Mouse (Mus musculus) forebrain, embryonic 11.5 days (tissue): Measurements from ENCODE around the gene Rxfp3. TPM values are rescaled to one million over a fixed set of nuclear protein-coding genes. Genes with fewer than 3 reads are reported as not detected.
A peak's percentile ranks its signal among the peaks of the same experiment; 100 is the strongest.

Source experiments
- ATAC-seq: fragments of 200-750 bp; cut with Nextera tagmentation; replicated peaks from 2 replicates; pipeline ENCODE4 v1.8.0; 2017; ENCODE audit warnings: moderate TSS enrichment; ENCODE audit not compliant: low FRiP score
- DNase-seq: peaks from one replicate; pipeline ENCODE4 v3.0.0-alpha.2; 2017; ENCODE audit warnings: low spot score
- H3K27ac ChIP-seq: fragments of 300-500 bp; sonication (generic); 2 replicates; pipeline ENCODE4 v1.5.1; 2014; ENCODE audit warnings: low read depth, low read length
- H3K27me3 ChIP-seq: fragments of 300-500 bp; sonication (generic); 2 replicates; pipeline ENCODE4 v1.6.1; 2014; ENCODE audit warnings: mild to moderate bottlenecking, low read length, mixed read lengths; ENCODE audit not compliant: control insufficient read depth, insufficient read depth
- H3K36me3 ChIP-seq: fragments of 300-500 bp; sonication (generic); 2 replicates; pipeline ENCODE4 v1.6.1; 2014; ENCODE audit warnings: mild to moderate bottlenecking, low read length, moderate library complexity, mixed read lengths; ENCODE audit not compliant: control insufficient read depth, insufficient read depth
- H3K4me1 ChIP-seq: fragments of 300-500 bp; sonication (generic); replicated peaks from 2 replicates; pipeline ENCODE4 v1.6.1; 2014; ENCODE audit warnings: low read length, mixed read lengths; ENCODE audit not compliant: control insufficient read depth, insufficient read depth
- H3K4me2 ChIP-seq: fragments of 300-500 bp; sonication (generic); 2 replicates; pipeline ENCODE4 v1.6.1; 2014; ENCODE audit warnings: low read depth, mild to moderate bottlenecking, low read length, moderate library complexity, mixed read lengths; ENCODE audit not compliant: severe bottlenecking
- H3K4me3 ChIP-seq: fragments of 300-500 bp; sonication (generic); 2 replicates; pipeline ENCODE4 v1.5.1; 2014; ENCODE audit warnings: low read depth, low read length
- H3K9ac ChIP-seq: fragments of 300-500 bp; sonication (generic); 2 replicates; pipeline ENCODE4 v1.6.1; 2014; ENCODE audit warnings: low read length
- H3K9me3 ChIP-seq: fragments of 300-500 bp; sonication (generic); 2 replicates; pipeline ENCODE4 v1.6.1; 2016; ENCODE audit warnings: low read length, mixed read lengths; ENCODE audit not compliant: control insufficient read depth
- WGBS: fragments of 180-500 bp; shearing (Covaris S2); extraction: QIAGEN DNeasy Blood & Tissue Kit; methylation state at CpG from one replicate; pipeline ENCODE4 v1.1.7; 2014; 5-methylcytosine and 5-hydroxymethylcytosine counted together
- polyA plus RNA-seq: library from polyadenylated mRNA; unstranded; fragments of >200 nt; fragmentation: Nextera tagmentation; extraction: Ambion mirVana; gene quantifications from 2 replicates; pipeline ENCODE4 v1.2.1, GENCODE M21; 2014

Rxfp3 gene
- polyA plus RNA-seq, 1 experiment from 2014 or later = 1.1 TPM

GRCm38 (mm10) chr15:11040067-11040466 lies 2.3 kb upstream of the Rxfp3 start:
- Histone ChIP-seq H3K4me2 (no peak overlapping the region), H3K27ac (no peak overlapping the region), H3K9ac (no peak overlapping the region), H3K9me3 (no peaks in the 10 kb centered on the region), H3K27me3 (peaks cover 34% of the 10 kb centered on the region), H3K36me3 (no peaks in the 10 kb centered on the region), H3K4me3 (no peak overlapping the region), H3K4me1 (peaks cover 9% of the 10 kb centered on the region)
- ATAC-seq = no peak
- WGBS = 69% methylated on average over 5 of the region's 5 CpGs
- DNase-seq = no peak

DNA sequence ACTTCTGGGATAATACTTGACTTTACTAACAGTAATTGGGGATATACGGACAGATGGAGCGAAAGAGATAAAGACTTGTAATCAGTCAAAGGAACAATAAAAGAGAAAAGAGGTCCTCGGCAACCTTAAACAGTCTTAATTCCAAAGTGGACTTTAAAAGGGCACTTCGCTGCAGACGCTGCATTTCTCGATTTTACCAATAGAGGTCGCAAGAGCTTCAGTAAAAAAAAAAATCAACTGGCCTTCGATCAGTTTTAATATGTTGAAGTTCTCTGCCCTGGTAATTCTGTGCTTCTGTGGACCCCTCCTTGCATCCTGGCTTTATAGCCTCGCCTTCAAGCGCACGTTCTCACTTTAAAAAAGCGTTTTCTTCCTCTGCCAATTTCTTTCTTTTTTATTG lies 685 bp upstream of the Rxfp3 start:
- peaks cover 9% of the 10 kb centered on the region for H3K4me1 ChIP-seq
- H3K27ac ChIP-seq = no peak overlapping the region
- H3K9me3 ChIP-seq = no peaks in the 10 kb centered on the region
- H3K9ac ChIP-seq = no peak overlapping the region
- DNase-seq (peak; percentile 68), ATAC-seq (no peak)
- H3K4me2 ChIP-seq = no peak overlapping the region
- peaks cover 39% of the 10 kb centered on the region for H3K27me3 ChIP-seq
- 4% methylated on average over 12 of the region's 12 CpGs for WGBS
- H3K4me3 ChIP-seq = no peak overlapping the region
- no peaks in the 10 kb centered on the region for H3K36me3 ChIP-seq

- Histone ChIP-seq H3K9me3 (no peaks in the 10 kb centered on the region), H3K27ac (no peak overlapping the region), H3K27me3 (peaks cover 39% of the 10 kb centered on the region), H3K4me2 (peak overlapping the region; percentile 49), H3K36me3 (no peaks in the 10 kb centered on the region), H3K4me3 (peak overlapping the region; percentile 22), H3K4me1 (peaks cover 9% of the 10 kb centered on the region), H3K9ac (no peak overlapping the region)
- ATAC-seq (no peak), DNase-seq (no peak)
- 6% methylated on average over 8 of the region's 8 CpGs for WGBS
Measured at GRCm38 (mm10) chr15:11037376-11037695, 455 bp downstream of the Rxfp3 start.

- no peak overlapping the region for H3K9ac ChIP-seq
- peak overlapping the region; percentile 49 for H3K4me2 ChIP-seq
- H3K4me1 ChIP-seq = peaks cover 9% of the 10 kb centered on the region
- no peaks in the 10 kb centered on the region for H3K36me3 ChIP-seq
- peaks cover 39% of the 10 kb centered on the region for H3K27me3 ChIP-seq
- H3K27ac ChIP-seq = no peak overlapping the region
- H3K4me3 ChIP-seq = peak overlapping the region; percentile 22
- ATAC-seq = no peak
- H3K9me3 ChIP-seq = no peaks in the 10 kb centered on the region
- 3% methylated on average over 49 of the region's 49 CpGs for WGBS
- DNase-seq = peak; percentile 60
Measured at GRCm38 (mm10) chr15:11036535-11037375, 1.0 kb downstream of the Rxfp3 start.

- H3K27me3 ChIP-seq = peaks cover 39% of the 10 kb centered on the region
- no peaks in the 10 kb centered on the region for H3K36me3 ChIP-seq
- H3K4me3 ChIP-seq = peak overlapping the region; percentile 22
- H3K4me2 ChIP-seq = peak overlapping the region; percentile 49
- WGBS = 5% methylated on average over 34 of the region's 34 CpGs
- H3K4me1 ChIP-seq = peaks cover 9% of the 10 kb centered on the region
- H3K9me3 ChIP-seq = no peaks in the 10 kb centered on the region
- H3K27ac ChIP-seq = no peak overlapping the region
- no peak for ATAC-seq
- DNase-seq = peak; percentile 57
- H3K9ac ChIP-seq = no peak overlapping the region
Measured at GRCm38 (mm10) chr15:11035947-11036474, 1.8 kb downstream of the Rxfp3 start.

- Histone ChIP-seq H3K4me2 (no peak overlapping the region), H3K9ac (no peak overlapping the region), H3K9me3 (no peaks in the 10 kb centered on the region), H3K27me3 (peaks cover 7% of the 10 kb centered on the region), H3K27ac (no peak overlapping the region), H3K4me3 (no peak overlapping the region), H3K36me3 (no peaks in the 10 kb centered on the region), H3K4me1 (no peaks in the 10 kb centered on the region)
- no peak for ATAC-seq
- WGBS = 81% methylated on average over 3 of the region's 3 CpGs
- DNase-seq = no peak
Measured at GRCm38 (mm10) chr15:11030188-11030587, 7.6 kb downstream of the Rxfp3 start.

- DNase-seq = no peak
- no peak overlapping the region for H3K9ac ChIP-seq
- no peak overlapping the region for H3K4me2 ChIP-seq
- no peak for ATAC-seq
- no peaks in the 10 kb centered on the region for H3K4me1 ChIP-seq
- WGBS = 76% methylated on average over 4 of the region's 4 CpGs
- no peaks in the 10 kb centered on the region for H3K27me3 ChIP-seq
- H3K36me3 ChIP-seq = no peaks in the 10 kb centered on the region
- no peak overlapping the region for H3K27ac ChIP-seq
- H3K4me3 ChIP-seq = no peak overlapping the region
- no peaks in the 10 kb centered on the region for H3K9me3 ChIP-seq
Measured at GRCm38 (mm10) chr15:11026801-11027561, 10.8 kb downstream of the Rxfp3 start.

DNA sequence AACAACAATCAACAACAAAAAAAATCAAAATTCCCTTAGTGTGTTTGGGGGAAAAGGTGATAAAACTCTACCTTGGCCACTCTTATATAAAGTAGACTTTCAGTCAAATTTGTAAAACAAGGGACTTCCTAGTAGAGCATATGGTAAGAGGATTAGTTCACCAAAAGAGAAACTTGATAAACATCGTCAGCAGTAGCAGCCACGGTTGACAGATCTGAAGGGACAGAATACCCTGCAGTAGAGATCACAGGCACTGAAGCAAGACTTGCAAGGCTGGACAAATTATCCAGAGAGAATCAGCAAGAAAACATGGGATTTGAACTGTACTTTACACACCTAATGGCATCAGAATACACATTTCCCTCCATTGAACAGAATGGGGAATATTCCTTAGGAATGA lies 22.9 kb downstream of the Rxfp3 start:
- no peak overlapping the region for H3K4me3 ChIP-seq
- 31% methylated on average over 2 of the region's 2 CpGs for WGBS
- no peak overlapping the region for H3K27ac ChIP-seq
- no peak overlapping the region for H3K4me2 ChIP-seq
- no peaks in the 10 kb centered on the region for H3K9me3 ChIP-seq
- ATAC-seq (no peak), DNase-seq (no peak)
- no peak overlapping the region for H3K9ac ChIP-seq
- no peaks in the 10 kb centered on the region for H3K36me3 ChIP-seq
- H3K27me3 ChIP-seq = no peaks in the 10 kb centered on the region
- H3K4me1 ChIP-seq = no peaks in the 10 kb centered on the region
